Mouse (Mus musculus) ES-E14 (cell line): ENCODE measurements around the gene Schip1. TPM values are rescaled to one million over a fixed set of nuclear protein-coding genes. Genes with fewer than 3 reads are reported as not detected.

Experiments used
- DNase-seq: peaks from one replicate; pipeline ENCODE4 v3.0.0-alpha.2; 2013; ENCODE audit warnings: low read depth, low spot score
- H3K27ac ChIP-seq: 2 replicates; pipeline ENCODE4 v1.5.1; 2012; ENCODE audit warnings: low read depth, mild to moderate bottlenecking, low read length, moderate library complexity, mixed read lengths; ENCODE audit not compliant: poor library complexity, insufficient read depth, severe bottlenecking
- H3K36me3 ChIP-seq: 2 replicates; pipeline ENCODE4 v1.6.1; 2012; ENCODE audit warnings: mild to moderate bottlenecking, low read length, moderate library complexity, mixed read lengths; ENCODE audit not compliant: control insufficient read depth, poor library complexity, insufficient read depth, severe bottlenecking
- H3K4me1 ChIP-seq, 2 experiments: fragments of 150-350 bp in 1 of 2; sonication (generic) in 1 of 2; 2 replicates each; pipeline ENCODE4 v1.6.1; 2012; ENCODE audit warnings: low read length in 2 of 2, mild to moderate bottlenecking in 1 of 2, mixed read lengths in 1 of 2; ENCODE audit not compliant: control insufficient read depth in 2 of 2, insufficient read depth in 2 of 2, poor library complexity in 1 of 2
- H3K4me3 ChIP-seq, 2 experiments: fragments of 150-350 bp in 1 of 2; sonication (generic) in 1 of 2; 2 replicates each; pipeline ENCODE4 v1.5.1; 2012; ENCODE audit warnings: low read length in 2 of 2, low read depth in 1 of 2, mild to moderate bottlenecking in 1 of 2, mixed read lengths in 1 of 2; ENCODE audit not compliant: insufficient read depth in 1 of 2, poor library complexity in 1 of 2, severe bottlenecking in 1 of 2
- H3K9ac ChIP-seq: 2 replicates; pipeline ENCODE4 v1.6.1; 2012; ENCODE audit warnings: low read depth, mild to moderate bottlenecking, low read length, mixed read lengths; ENCODE audit not compliant: poor library complexity, insufficient read depth, severe bottlenecking
- H3K9me3 ChIP-seq: fragments of 150-350 bp; sonication (generic); 2 replicates; pipeline ENCODE4 v1.6.1; 2012; ENCODE audit warnings: low read depth, mild to moderate bottlenecking, low read length; ENCODE audit not compliant: control insufficient read depth, insufficient read depth
- CHD2 ChIP-seq: IDR thresholded peaks from 2 replicates; pipeline ENCODE4 v1.6.1; 2014; ENCODE audit warnings: mild to moderate bottlenecking, low read depth, low read length, inconsistent platforms
- HCFC1 ChIP-seq: IDR thresholded peaks from 2 replicates; pipeline ENCODE4 v1.6.1; 2012; ENCODE audit warnings: low read length, inconsistent platforms, borderline replicate concordance; ENCODE audit not compliant: insufficient read depth
- MAFK ChIP-seq: IDR thresholded peaks from 2 replicates; pipeline ENCODE4 v1.6.1; 2014; ENCODE audit warnings: mild to moderate bottlenecking, low read depth, low read length, inconsistent platforms; ENCODE audit not compliant: insufficient read depth
- ZC3H11A ChIP-seq: IDR thresholded peaks from 2 replicates; pipeline ENCODE4 v1.6.1; 2012; ENCODE audit warnings: low read depth, mild to moderate bottlenecking, inconsistent platforms, low read length, borderline replicate concordance
- ZNF384 ChIP-seq: IDR thresholded peaks from 2 replicates; pipeline ENCODE4 v1.6.1; 2012; ENCODE audit warnings: low read depth, low read length, inconsistent platforms
- in situ Hi-C, 2 experiments: fragments of 600-800 bp; cut with MboI; formaldehyde crosslinking; loops; one replicate each; pipeline ENCODE4 v1.15.1; 2025; ENCODE audit warnings: low sequenced_read_pairs in 2 of 2, inconsistent platforms in 1 of 2; ENCODE audit not compliant: unreplicated experiment in 2 of 2
- total RNA-seq: library from RNA; depleted of rRNA; stranded (reverse); fragments of 300-350 nt; gene quantifications from 2 replicates; pipeline ENCODE4 v1.2.3, GENCODE M21; 2012

Gene Schip1
- total RNA-seq, 1 experiment = 38.3 TPM

DNA sequence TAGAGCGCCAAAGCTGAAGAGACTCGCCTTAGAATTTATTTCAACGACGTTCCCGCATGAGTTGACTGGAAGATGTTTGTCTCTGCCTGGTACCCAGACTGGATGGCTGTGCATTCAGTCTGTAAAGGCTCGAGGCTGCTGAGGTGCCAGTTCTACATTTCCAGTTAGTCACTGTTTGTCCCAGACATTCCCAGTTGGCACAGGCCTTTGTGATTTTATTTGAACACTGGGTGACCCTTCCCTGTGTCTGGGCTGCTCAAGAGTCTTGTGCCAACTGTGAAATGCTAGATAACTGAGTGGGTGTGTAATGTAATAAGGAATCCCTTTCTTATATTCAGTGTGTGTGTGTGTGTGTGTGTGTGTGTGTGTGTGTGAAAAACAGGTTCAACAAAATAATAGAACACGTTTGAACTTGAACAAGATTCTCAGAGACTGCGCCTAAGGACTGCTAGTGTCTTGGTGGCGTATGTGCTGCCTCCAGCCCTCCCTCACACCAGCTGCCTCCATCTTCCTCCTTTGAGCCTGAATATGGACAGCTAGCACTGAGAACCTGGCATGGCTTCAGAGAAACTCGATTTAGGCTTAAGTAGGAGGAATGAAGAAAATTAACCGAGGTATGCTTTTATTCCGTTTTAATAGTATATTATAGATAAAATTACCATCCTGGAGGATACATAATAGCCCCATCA lies 451.9 kb downstream of the Schip1 start:
- TF ChIP-seq ZNF384 (no peak), ZC3H11A (no peak), CHD2 (no peak), HCFC1 (no peak), MAFK (no peak)
- no peak overlapping the region for H3K9ac ChIP-seq
- peaks cover 2 to 16% of the 10 kb centered on the region in 2 experiments; a peak in 3 of 4 replicates for H3K4me1 ChIP-seq
- DNase-seq = no peak
- H3K4me3 ChIP-seq = no peak overlapping the region
- H3K36me3 ChIP-seq = peaks cover 7% of the 10 kb centered on the region; the same call in 1 of the 2 replicates
- no peaks in the 10 kb centered on the region for H3K9me3 ChIP-seq
- no peak overlapping the region for H3K27ac ChIP-seq
- in situ Hi-C loops = no loop called here

DNA sequence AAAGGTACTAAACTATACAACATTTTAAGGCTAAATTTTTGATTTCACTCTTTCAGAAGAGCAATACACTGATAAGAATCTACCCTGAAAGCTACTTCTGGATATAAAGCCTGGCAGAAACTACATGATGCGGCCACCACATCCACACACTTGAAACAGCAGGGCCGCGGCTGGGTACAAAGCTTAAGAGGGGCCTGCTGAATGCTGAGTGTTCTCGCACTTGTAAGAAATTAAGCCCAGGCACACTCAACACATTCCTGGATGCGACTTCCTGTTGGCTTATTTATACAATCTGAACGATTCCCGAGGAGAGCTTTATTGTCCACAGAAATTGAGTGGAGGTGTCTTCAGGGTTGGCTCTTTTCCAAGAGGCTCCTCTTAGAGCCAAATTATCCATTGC lies 452.6 kb downstream of the Schip1 start:
- peaks cover 7% of the 10 kb centered on the region; the same call in 1 of the 2 replicates for H3K36me3 ChIP-seq
- H3K4me1 ChIP-seq = peaks cover 2 to 16% of the 10 kb centered on the region in 2 experiments; a peak in 3 of 4 replicates
- in situ Hi-C loops = no loop called here
- H3K27ac ChIP-seq = no peak overlapping the region
- H3K9me3 ChIP-seq = no peaks in the 10 kb centered on the region
- no peak overlapping the region for H3K4me3 ChIP-seq
- no peak for DNase-seq
- no peak for TF ChIP-seq ZC3H11A
- no peak for TF ChIP-seq HCFC1
- no peak for TF ChIP-seq MAFK
- TF ChIP-seq CHD2 = no peak
- TF ChIP-seq ZNF384 = no peak
- no peak overlapping the region for H3K9ac ChIP-seq

DNA sequence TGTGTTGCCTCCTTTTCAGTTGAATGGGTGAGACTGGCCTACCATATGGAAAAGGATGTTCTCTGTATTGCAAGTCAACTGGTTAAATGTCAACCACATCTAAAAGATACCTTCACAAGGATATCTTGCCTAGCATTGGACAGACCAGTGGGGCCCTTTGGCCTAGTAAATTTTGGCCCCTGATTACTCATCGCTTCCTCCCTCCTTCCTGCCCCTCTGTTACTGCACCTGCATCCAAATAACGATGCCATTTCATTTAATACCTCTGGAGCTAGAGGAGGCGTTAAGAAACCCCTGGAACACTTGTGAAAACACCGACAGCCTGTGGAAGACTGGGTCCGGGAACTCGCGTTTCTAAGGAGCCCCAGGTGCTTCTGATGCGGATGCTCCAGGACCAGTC lies 453.4 kb downstream of the Schip1 start:
- in situ Hi-C loops = no loop called here
- no peak for DNase-seq

DNA sequence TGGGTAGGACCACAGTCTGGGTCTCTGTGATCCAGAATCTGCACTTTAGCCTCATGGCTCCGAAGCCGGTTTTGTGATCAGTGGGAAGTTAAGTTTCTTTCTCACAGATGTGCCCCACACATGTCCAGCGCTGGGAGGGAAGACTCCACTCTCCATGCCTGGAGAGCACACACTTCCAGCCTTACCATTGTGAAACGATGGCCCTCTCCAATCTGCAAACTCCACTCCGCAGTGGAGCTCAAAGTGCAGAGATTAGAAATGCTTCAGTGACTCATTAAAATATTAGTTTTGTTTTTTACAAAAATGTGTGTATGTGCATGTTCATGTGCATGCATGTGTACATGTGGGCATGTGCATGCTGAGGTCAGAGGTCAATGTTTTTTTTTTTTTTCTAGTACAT lies 454.0 kb downstream of the Schip1 start:
- Histone ChIP-seq H3K27ac (no peak overlapping the region), H3K9ac (no peak overlapping the region), H3K36me3 (no peaks in the 10 kb centered on the region), H3K9me3 (no peaks in the 10 kb centered on the region), H3K4me3 (no peak overlapping the region), H3K4me1 (peaks cover 0 to 2% of the 10 kb centered on the region in 2 experiments; a peak in 1 of 4 replicates)
- DNase-seq = no peak
- in situ Hi-C loops = no loop called here
- no peak for TF ChIP-seq CHD2
- no peak for TF ChIP-seq HCFC1
- TF ChIP-seq ZC3H11A = no peak
- no peak for TF ChIP-seq ZNF384
- TF ChIP-seq MAFK = no peak

More for the DNA sequence above, 453.4 kb downstream of the Schip1 start:
- Histone ChIP-seq H3K4me3 (no peak overlapping the region), H3K9ac (no peak overlapping the region), H3K27ac (no peak overlapping the region), H3K9me3 (no peaks in the 10 kb centered on the region), H3K36me3 (peaks cover 3% of the 10 kb centered on the region; the same call in 1 of the 2 replicates), H3K4me1 (peaks cover 2 to 8% of the 10 kb centered on the region in 2 experiments; a peak in 3 of 4 replicates)
- no peak for TF ChIP-seq HCFC1
- TF ChIP-seq ZC3H11A = no peak
- no peak for TF ChIP-seq ZNF384
- TF ChIP-seq MAFK = no peak
- no peak for TF ChIP-seq CHD2
